Mouse (Mus musculus) E14TG2a.4 (cell line): Measurements from ENCODE around the gene Ralgapb.

Experiments used
- H3K27me3 ChIP-seq: 2 replicates; pipeline ENCODE4 v1.6.1; 2014; ENCODE audit warnings: low read length, control low read depth; ENCODE audit not compliant: insufficient read depth
- H3K36me3 ChIP-seq: 2 replicates; pipeline ENCODE4 v1.6.1; 2014; ENCODE audit warnings: low read length, control low read depth; ENCODE audit not compliant: insufficient read depth
- H3K4me1 ChIP-seq: replicated peaks from 2 replicates; pipeline ENCODE4 v1.6.1; 2014; ENCODE audit warnings: low read depth, low read length, control low read depth
- H3K4me3 ChIP-seq: replicated peaks from 2 replicates; pipeline ENCODE4 v1.5.1; 2014; ENCODE audit warnings: mild to moderate bottlenecking, low read length
- H3K9me3 ChIP-seq: 2 replicates; pipeline ENCODE4 v1.6.1; 2014; ENCODE audit warnings: low read length, control low read depth
- CTCF ChIP-seq: conservative IDR thresholded peaks from 2 replicates; pipeline ENCODE4 v1.5.1; 2014; ENCODE audit warnings: low read length
- NANOG ChIP-seq: IDR thresholded peaks from 2 replicates; pipeline ENCODE4 v1.6.1; 2014; ENCODE audit warnings: borderline replicate concordance, low read length, mixed read lengths
- POU5F1 ChIP-seq: IDR thresholded peaks from 2 replicates; pipeline ENCODE4 v1.6.1; 2014; ENCODE audit warnings: low read length, borderline replicate concordance

Gene Ralgapb

GRCm38 (mm10) chr2:158539433-158540305 lies 130.0 kb downstream of the Ralgapb start:
- H3K36me3 ChIP-seq = no peaks in the 10 kb centered on the region
- peaks cover 52% of the 10 kb centered on the region for H3K27me3 ChIP-seq
- no peak for TF ChIP-seq CTCF
- no peak for TF ChIP-seq POU5F1
- no peak for TF ChIP-seq NANOG
- H3K4me1 ChIP-seq = peaks cover 16% of the 10 kb centered on the region
- H3K9me3 ChIP-seq = no peaks in the 10 kb centered on the region
- peak overlapping the region; percentile 65 for H3K4me3 ChIP-seq

DNA sequence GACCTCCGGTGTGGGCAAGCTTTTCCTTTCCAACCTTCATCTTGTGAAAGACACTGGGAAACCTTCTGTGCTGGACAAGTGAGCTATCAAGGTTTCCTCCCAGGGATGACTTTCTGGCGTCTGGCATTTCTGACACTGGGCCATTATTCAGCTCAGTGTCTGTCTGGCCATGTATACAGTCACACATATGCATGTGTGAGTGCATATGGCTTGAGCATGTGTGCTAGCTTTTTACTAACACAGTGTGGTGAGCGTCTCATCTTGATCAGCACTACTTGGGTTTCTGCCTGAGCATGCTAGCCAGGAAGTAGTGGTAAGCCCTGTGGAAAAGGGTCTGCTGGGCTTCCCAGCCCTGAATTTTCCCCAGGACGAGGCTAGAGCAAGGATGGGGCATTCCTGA lies 131.6 kb downstream of the Ralgapb start:
- H3K27me3 ChIP-seq = peaks cover 49% of the 10 kb centered on the region
- no peak for TF ChIP-seq POU5F1
- no peak for TF ChIP-seq CTCF
- no peak for TF ChIP-seq NANOG
- H3K9me3 ChIP-seq = no peaks in the 10 kb centered on the region
- no peak overlapping the region for H3K4me3 ChIP-seq
- H3K4me1 ChIP-seq = peaks cover 16% of the 10 kb centered on the region
- no peaks in the 10 kb centered on the region for H3K36me3 ChIP-seq

- H3K4me3 ChIP-seq = no peak overlapping the region
- peaks cover 42% of the 10 kb centered on the region for H3K27me3 ChIP-seq
- H3K4me1 ChIP-seq = peaks cover 7% of the 10 kb centered on the region
- H3K9me3 ChIP-seq = no peaks in the 10 kb centered on the region
- no peak for TF ChIP-seq POU5F1
- no peak for TF ChIP-seq CTCF
- no peak for TF ChIP-seq NANOG
- no peaks in the 10 kb centered on the region for H3K36me3 ChIP-seq
Measured at GRCm38 (mm10) chr2:158545266-158545665, 135.6 kb downstream of the Ralgapb start.

DNA sequence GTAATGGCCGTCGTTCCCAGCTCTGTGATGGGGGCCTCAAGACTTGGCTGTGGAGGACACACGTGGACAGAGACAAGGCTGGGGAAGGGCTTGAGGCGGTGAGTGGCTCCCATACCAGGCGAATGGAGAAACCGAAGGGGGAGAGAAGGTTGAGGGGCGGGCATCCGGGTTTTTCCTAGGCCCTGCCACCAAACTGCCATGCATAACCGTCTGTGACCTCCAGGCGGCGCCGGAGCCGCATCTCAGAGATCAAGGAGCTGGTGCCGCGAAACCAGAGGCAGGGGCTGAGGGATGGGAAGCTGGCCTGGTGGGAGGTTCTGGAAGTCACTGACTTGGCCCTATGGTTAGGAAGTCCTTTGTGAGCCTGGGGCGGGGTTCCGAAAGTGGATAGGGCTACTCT lies 137.1 kb downstream of the Ralgapb start:
- H3K4me1 ChIP-seq = peaks cover 5% of the 10 kb centered on the region

More for the DNA sequence above, 137.1 kb downstream of the Ralgapb start:
- H3K4me3 ChIP-seq = no peak overlapping the region
- no peaks in the 10 kb centered on the region for H3K36me3 ChIP-seq
- peaks cover 46% of the 10 kb centered on the region for H3K27me3 ChIP-seq
- no peaks in the 10 kb centered on the region for H3K9me3 ChIP-seq
- TF ChIP-seq POU5F1 (no peak), CTCF (peak; percentile 96), NANOG (no peak)
